Mouse (Mus musculus): ENCODE data around the gene Ankrd6. TPM values are rescaled to one million over a fixed set of nuclear protein-coding genes. Genes with fewer than 3 reads are reported as not detected.

The Ankrd6 gene
- total RNA-seq, 2 experiments from 2014 or later, result 7.6 to 10.0 TPM

DNA sequence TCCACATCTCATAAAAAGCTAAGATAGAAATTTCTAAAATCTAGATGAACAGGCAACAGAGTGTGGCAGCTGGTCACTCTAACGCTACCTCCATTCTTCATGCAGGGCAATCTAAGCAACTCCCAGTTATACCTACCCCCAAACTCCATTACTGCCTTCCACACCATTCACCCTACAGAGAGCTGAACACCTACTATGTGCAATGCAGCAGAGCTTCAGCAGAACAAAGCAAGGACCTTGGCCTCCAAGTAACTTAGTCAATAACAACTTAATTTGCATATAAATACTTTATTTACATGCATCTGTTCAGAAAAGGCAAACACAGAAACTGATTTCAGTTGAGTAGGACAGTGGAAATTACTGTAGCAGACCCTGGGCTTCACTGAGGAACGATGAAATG lies 44.7 kb downstream of the Ankrd6 start:
- DNase-seq (ENCODE audit: low spot score in 2 of 2), result no peak

- no peak for DNase-seq (ENCODE audit: low spot score in 2 of 2)
Observed at GRCm38 (mm10) chr4:32905381-32905780, 45.3 kb downstream of the Ankrd6 start.

DNA sequence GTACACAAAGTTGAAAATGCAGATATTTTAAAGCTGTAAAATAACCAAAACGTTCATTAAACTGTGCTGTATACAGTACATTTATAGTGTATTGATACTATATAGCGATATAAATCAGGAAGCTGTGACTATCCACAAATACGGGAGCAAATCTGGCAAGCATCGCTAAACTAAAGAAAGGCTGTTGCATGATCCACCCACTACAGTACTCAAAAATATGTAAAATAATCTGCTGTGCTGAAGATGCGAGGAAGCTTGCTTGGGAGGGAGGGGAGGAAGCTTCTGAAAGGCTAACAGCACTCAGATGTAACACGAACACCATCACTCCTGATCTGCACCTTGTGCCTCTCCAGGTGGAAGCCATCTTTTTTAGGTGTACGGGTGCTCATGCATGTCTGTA lies 46.8 kb downstream of the Ankrd6 start:
- no peak for DNase-seq (ENCODE audit: low spot score in 2 of 2)

DNA sequence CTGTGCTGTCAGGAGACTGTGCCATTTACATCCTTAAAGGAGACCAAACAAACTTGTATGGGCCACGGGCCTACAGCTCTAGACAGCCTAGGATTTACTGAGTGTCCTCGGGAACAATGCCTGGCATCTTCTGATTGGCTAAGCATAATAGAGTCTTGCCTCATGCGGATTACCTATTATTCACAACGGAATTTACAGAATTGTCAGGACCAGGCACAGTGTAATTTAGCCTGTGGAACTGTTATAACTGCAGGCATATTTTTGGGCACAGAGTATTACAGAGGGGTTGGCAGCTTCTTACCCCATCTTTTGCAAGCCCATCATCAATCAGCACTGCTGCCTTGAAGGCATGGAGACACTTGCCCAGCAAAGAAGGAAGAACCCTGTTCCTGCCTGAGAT lies 51.6 kb downstream of the Ankrd6 start:
- no peak for DNase-seq (ENCODE audit: low spot score in 2 of 2)

GRCm38 (mm10) chr4:32891341-32891740 lies 59.3 kb downstream of the Ankrd6 start:
- DNase-seq (ENCODE audit: low spot score in 2 of 2), result no peak

DNA sequence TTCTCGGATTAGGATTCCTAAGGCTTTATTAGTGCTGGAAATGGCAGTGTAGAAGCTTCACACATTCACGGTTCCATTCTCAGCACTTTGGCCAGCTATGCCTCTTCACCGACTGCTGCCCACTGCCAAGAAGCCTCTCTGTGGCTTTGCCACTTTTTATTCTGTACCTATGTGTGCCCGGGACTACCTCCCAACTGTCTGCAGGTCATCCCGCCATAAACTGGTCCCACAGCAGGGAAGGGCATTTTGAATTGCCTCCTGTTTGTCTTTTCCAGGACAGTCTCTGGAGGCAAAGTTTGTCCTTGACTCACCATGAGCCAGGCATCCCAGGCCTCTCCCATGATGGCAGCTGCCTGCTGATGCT lies 59.9 kb downstream of the Ankrd6 start:
- DNase-seq (ENCODE audit: low spot score in 2 of 2), result no peak

- DNase-seq (ENCODE audit: low spot score in 2 of 2), result no peak
Observed at GRCm38 (mm10) chr4:32889996-32890734, 60.5 kb downstream of the Ankrd6 start.

- DNase-seq (ENCODE audit: low spot score in 2 of 2), result peak in 1 of 2 experiments; percentile 19
Observed at GRCm38 (mm10) chr4:32889246-32889645, 61.4 kb downstream of the Ankrd6 start.

DNA sequence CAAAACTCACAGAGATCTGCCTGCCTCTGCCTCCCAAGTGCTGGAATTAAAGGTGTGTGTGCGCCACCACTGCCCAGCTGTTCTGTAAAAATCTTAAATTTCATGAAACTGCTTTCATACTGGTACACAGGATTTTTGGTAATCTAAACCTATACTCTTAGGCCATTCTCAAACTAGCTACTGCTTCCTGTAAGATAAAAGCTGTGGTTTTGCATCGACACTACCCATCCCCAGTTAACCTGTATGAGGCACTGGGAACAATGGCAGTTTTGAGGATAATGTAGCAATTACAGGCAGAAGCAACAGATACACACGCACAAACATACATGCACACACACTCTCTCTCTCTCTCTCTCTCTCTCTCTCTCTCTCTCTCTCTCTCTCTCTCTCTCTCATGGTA lies 64.2 kb downstream of the Ankrd6 start:
- no peak for DNase-seq (ENCODE audit: low spot score in 2 of 2)

- DNase-seq (ENCODE audit: low spot score in 2 of 2), result no peak
Observed at GRCm38 (mm10) chr4:32884599-32884998, 66.0 kb downstream of the Ankrd6 start.

DNA sequence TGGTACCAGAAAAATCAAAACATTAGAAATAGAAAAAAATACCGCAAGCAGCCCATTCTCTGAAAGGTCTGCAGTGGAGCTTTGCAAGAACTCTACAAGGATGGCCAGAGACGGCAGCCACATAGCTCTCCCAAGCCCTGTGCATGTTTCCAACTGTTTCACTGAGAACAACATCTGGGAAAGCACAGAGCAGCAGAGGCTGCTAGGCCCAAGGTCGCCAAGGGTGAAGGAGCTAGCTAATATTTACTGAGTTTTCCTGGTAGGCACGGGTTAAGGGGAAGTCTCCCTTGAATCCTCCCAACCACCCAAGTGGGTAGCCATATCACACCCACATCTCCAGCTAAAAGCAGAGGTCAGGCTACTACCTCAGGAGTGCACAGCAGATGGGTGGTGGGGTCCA lies 69.6 kb downstream of the Ankrd6 start:
- no peak for DNase-seq (ENCODE audit: low spot score in 2 of 2)

DNA sequence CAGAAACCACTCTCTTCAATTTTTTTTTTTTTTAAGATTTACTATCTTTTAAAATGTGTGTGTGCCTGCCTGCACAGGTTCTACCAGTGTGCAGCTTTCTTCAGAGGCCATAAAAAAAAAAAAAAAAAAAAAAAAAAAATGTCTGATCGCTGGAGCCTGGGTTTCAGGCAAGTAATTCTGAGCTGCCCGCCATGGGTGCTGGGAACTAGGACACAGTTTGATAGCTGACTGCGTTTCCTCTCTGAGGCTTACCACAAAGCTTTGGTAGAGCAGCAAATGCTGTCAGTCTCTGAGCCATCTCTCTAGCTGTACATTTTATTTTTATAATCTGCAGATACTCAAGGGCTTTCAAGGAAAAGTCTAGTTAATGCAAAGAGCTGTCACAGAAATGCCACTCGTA lies 76.0 kb downstream of the Ankrd6 start:
- DNase-seq (ENCODE audit: low spot score in 2 of 2), result no peak

DNA sequence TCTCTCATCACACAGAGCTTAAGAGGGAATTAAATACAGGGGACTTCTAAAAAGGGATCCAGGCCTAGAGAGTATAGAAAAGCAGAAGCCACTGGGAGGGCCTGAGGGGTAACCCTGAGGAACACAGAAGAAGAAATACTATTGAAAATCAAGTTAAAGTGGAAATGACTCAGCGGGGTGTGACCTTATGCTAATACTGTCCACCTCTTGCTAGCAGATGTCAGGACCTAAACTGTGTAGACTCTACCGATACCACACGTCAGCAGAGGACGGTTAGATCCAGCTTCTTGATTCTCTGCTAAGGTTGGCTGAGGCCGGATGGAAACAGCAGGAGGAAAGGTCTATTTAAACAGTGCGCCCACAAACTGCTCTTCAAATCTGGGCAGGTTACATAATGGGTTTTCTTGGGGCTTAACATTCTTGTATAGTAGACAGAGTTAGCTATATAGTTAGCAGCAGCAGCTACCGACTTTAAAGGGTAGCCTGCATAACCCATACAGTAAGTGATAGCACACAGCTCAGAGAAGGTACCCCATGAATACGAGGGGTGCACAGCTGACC lies 78.4 kb downstream of the Ankrd6 start:
- no peak for DNase-seq (ENCODE audit: low spot score in 2 of 2)

- DNase-seq (ENCODE audit: low spot score in 2 of 2), result no peak
Observed at GRCm38 (mm10) chr4:32869370-32869769, 81.3 kb downstream of the Ankrd6 start.

- no peak for DNase-seq (ENCODE audit: low spot score in 2 of 2)
Observed at GRCm38 (mm10) chr4:32868858-32869257, 81.8 kb downstream of the Ankrd6 start.

DNA sequence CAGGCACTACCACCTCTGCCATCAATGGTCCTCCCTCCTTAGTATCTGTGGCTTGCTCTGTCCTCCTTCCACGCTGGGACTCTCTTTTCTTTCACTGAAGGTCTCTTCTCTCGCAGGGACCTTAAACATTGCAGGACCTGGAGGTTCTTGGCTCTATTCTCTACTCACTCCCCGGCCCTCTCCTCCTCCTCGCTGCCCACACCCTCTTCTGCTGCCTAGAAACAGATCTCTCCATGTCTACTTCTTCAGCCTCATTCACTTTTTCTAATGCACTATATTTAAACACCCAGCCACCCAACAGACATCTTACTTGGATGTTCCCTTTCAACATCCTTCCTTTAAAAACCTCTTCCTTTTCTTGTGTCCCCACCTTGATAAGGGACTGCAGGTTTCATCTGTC lies 82.2 kb downstream of the Ankrd6 start:
- no peak for DNase-seq (ENCODE audit: low spot score in 2 of 2)

- DNase-seq (ENCODE audit: low spot score in 2 of 2), result no peak
Observed at GRCm38 (mm10) chr4:32867460-32867859, 83.2 kb downstream of the Ankrd6 start.

DNA sequence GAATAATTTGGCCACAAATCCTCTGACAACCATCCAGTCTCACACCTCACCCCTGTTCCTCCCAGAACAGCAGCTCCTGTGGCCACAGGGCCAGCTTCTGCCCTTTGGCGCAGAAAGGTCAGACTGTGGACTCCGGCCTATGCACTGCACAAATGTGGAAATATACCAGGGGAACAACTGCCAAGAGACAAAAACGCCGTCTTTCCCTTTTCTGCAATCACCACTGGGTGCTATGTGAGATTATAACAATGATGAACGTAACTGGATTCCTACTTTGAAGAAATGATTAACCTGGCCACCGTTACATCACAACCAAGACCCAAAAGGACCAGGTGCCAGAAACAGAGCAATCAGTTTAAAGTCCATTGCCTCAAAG lies 85.8 kb downstream of the Ankrd6 start:
- no peak for DNase-seq (ENCODE audit: low spot score in 2 of 2)

DNA sequence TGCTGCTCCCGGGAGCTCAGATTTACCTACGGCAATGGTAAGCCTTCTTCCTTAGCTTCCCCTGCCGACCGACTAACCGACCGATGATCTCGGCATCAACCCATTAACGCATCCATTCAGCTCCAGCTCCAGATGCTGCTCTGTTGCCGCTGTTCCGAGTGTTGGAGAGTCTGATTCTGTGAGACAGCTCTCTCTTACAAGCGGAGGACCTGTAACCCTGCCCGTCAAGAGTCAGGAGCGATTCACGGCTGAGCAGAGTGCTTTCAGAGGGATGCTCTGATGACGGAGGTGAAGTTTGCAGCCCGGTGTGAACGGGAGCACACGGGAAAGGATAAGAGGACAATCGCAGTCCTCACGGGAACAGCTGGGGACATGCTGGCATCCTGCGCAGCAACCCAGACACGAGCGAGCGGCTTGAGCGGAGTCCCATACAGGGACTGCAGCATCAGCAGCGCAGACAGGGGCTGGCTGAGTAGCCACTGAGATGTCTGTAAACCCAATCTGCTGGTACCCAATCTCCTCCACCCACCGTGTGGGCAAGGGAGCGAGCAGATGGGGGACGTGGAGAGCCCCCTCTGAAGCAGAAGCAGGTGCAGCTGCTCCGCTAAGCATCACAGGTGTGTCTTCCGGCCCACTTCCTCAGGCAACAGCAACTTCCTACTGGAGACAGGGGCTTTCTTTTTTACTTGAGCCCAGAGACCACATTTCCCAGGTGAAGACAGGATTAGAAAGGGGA lies 86.3 kb downstream of the Ankrd6 start:
- DNase-seq (ENCODE audit: low spot score in 2 of 2), result no peak

- DNase-seq (ENCODE audit: low spot score in 2 of 2), result no peak
Observed at GRCm38 (mm10) chr4:32863447-32864130, 87.1 kb downstream of the Ankrd6 start.

- no peak for DNase-seq (ENCODE audit: low spot score in 2 of 2)
Observed at GRCm38 (mm10) chr4:32862751-32863446, 87.7 kb downstream of the Ankrd6 start.

Data from adrenal gland, postnatal 4 days (tissue).